Mouse (Mus musculus) bone marrow, adult 2 months (tissue): Measurements from ENCODE around the gene Caprin1.

Source experiments
- CTCF ChIP-seq: fragments of 200-500 bp; IDR thresholded peaks from 2 replicates; pipeline ENCODE4 v1.5.1; 2011; ENCODE audit warnings: low read length, control low read depth; ENCODE audit not compliant: control insufficient read depth, insufficient read depth
- POLR2A ChIP-seq: fragments of 200-500 bp; IDR thresholded peaks from 2 replicates; pipeline ENCODE4 v1.6.1; 2011; ENCODE audit warnings: low read depth, mild to moderate bottlenecking, control low read depth, low read length, borderline replicate concordance; ENCODE audit not compliant: control insufficient read depth

DNA sequence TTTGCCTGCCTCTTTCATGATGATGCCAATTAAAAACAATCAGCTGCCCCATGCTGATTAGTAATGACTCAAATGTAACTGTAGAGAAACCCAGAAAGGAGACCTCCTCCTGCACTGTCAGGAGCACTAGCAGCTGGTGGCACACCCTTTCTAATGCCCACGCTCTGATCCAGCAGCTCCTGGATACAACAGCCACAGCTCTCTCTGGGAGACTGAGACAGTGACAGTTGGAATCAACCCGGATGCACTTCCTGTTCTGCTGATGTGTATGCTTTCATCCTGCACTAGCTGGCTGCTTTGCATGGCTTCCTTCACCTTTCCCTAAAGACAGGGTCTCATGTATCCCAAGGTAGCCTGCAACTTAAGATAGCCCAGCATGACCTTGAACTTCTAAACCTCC is 51.4 kb downstream of the Caprin1 start:
- no peak for TF ChIP-seq POLR2A
- no peak for TF ChIP-seq CTCF
